Mouse (Mus musculus) olfactory bulb, adult 2 months (tissue): ENCODE measurements around the gene Scn4b.

ENCODE experiments used
- CTCF ChIP-seq: fragments of 200-500 bp; IDR thresholded peaks from 2 replicates; pipeline ENCODE4 v1.5.1; 2012; ENCODE audit warnings: low read depth, mild to moderate bottlenecking, low read length, moderate library complexity; ENCODE audit not compliant: insufficient read depth
- POLR2A ChIP-seq: fragments of 200-500 bp; IDR thresholded peaks from 2 replicates; pipeline ENCODE4 v1.6.1; 2012; ENCODE audit warnings: mild to moderate bottlenecking, low read depth, low read length, moderate library complexity; ENCODE audit not compliant: insufficient read depth

DNA sequence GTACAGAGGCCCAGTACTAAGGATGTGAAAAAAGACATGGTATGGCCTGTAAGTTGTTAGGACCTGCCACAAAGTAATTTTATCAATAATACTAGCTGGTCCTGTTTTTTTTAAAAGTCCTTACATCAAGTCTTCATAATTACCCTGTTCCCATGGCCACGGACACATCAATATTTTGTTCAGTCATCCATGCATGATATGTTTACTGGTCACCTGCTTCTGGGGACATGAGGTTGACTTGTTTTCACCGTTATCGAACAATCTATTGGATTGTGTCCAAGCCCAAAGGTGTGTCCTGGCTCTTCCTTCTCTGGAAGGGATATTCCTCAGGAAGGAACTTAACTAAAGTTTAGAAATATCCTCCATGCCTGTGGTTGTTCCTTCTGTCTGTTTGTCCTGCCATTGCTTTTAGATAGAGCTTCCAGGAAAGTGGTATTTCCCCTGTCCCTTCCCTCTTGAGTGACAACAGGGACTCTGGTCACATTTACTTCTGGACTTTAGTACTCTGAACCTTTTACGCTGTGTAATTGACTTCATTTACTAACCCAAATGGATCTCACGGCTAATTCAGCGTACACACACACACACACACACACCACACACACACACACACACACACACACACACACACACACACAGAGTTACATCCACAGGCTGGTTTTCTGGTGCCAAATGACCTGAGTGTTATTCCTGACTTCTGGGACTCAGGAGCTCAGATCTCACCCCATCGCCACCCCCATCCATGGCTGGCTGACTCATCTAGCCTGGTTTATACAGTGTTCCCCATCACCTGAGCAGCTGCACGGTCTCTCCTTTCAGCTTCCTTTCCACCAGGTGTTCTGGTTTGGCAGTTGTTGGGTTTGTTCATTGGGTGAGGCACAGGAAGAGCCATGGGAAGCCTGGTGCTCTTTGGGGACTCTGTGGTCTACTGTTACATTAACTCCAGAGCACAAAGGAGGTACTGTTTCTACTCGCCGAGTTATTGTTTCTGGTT, 50.7 kb downstream of the Scn4b start:
- TF ChIP-seq CTCF, result no peak
- TF ChIP-seq POLR2A, result no peak
